Mouse (Mus musculus) splenic B cell, adult 2 months (primary cell): ENCODE results near the gene Pla2g4e.

Source experiments
- DNase-seq: peaks from one replicate; pipeline ENCODE4 v3.0.0-alpha.2; 2011; ENCODE audit warnings: low read depth, low spot score
- H3K27me3 ChIP-seq: 2 replicates; pipeline ENCODE4 v1.6.1; 2012; ENCODE audit warnings: mild to moderate bottlenecking, low read length, moderate library complexity, mixed read lengths; ENCODE audit not compliant: control insufficient read depth, poor library complexity, insufficient read depth, severe bottlenecking
- H3K36me3 ChIP-seq: 2 replicates; pipeline ENCODE4 v1.6.1; 2012; ENCODE audit warnings: mild to moderate bottlenecking, low read length, moderate library complexity, mixed read lengths; ENCODE audit not compliant: control insufficient read depth, poor library complexity, insufficient read depth, severe bottlenecking

Gene Pla2g4e

DNA sequence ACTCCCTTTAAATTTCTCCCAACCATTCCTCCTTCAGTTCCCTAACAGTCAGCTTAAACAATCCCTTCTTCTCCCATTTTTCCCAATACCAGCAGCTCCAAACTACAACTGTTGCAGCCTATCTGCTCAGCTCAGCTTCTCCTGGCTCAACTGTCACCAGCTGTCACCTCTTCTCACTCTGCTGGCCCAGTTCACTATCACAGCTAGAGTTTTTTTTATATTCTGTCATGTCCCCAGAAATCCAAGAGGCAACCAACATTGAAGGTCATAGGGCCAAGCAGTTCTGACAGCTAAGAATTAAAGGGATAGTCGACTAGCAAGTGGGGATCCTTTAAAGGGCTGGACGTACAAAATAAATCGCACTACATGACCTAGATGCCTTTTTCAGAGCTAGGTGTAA, 41.4 kb downstream of the Pla2g4e start:
- DNase-seq, result no peak
- Histone ChIP-seq H3K36me3 (no peaks in the 10 kb centered on the region), H3K27me3 (no peaks in the 10 kb centered on the region)

DNA sequence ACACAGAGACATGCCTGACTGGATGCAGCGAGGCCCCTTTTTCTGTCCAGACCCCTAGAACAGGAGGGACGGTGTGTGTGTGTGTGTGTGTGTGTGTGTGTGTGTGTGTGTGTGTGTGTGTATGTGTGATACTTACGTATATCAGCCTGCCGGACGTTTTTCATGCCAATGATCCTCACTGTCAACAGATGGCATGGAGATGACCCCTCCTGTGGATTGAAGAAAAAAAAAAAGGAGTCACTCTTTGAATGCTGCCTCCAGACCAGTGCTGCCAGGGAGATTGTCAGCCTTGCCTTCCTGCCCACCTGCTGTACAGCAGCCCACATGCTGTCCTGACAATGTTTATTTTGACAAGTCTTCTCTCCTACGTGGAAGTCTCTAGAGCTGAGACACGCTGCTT, 45.1 kb downstream of the Pla2g4e start:
- DNase-seq, result no peak
- Histone ChIP-seq H3K27me3 (no peaks in the 10 kb centered on the region), H3K36me3 (no peaks in the 10 kb centered on the region)

DNA sequence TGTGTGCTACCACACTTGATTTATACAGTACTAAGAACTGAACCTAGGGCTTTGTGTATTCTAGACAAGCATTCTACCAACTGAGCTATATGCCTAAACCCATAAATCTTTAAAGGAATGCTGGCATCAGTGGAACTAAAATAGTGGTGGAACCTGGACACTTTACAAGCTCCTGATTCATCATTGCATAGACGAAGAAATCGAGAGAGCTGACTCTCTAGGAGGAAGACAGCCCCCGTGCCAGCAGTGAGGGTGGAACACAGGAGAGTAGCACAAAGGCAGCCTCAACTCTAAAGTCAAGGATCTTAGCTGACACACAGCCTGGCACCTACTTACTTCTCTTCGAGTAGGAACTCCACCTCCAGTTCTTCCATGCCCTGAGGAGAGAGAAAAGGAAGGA, 57.0 kb downstream of the Pla2g4e start:
- DNase-seq, result no peak
- Histone ChIP-seq H3K27me3 (no peaks in the 10 kb centered on the region), H3K36me3 (no peaks in the 10 kb centered on the region)

DNA sequence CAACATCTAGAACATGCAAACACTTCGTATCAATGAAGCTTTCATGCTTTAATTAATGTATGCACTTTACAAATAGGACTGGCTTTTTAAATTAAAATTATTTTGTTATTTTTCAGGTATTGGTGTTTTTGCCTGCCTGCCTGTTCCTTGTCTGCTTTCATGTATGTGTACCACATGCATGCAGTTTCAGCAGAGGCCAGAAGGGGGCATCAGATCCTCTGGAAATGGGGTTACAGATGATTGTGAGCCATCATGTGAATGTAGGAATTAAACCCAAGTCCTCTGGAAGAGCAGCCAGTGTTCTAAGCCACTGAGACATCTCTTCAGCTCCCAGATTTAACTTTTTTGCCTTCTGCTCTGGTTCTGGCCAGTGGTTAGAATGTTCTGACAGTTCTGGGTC, 57.6 kb downstream of the Pla2g4e start:
- DNase-seq, result no peak
- H3K27me3 ChIP-seq, result no peaks in the 10 kb centered on the region
- H3K36me3 ChIP-seq, result no peaks in the 10 kb centered on the region

DNA sequence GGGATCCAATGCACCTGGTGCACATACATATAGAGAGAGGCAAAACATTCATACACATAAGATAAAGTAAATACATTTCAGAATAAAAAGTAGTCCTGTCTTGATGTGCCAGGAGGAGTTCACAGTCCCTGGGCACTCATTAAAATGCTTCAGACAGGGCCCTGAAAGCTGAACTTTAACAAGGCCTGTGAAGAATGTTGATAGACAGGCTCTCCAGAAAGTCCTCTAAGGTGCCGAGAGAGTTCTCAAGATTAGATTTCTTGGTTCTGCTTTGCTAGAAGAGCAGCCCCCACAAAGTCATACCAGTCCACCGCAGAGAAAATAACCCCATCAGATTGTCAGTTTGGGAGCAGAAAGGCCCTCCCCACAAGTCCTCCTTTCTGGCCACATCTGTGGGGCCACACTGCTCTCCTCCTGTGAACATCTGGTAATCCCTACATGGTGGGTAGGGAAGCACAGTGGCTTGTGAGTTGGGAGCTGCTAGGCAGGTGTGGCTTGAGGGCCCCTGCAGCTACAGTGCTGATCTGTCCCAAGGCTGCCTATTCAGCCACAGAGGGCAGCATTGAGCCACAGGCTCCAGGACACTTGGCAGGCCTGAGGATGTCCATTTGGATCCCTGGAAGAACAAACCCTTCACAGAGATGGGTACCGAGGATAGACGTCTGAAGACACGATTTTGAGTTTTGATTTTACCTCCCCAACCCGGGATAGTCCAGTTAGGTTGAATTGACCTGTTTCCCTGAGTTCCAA, 59.4 kb downstream of the Pla2g4e start:
- no peak for DNase-seq
- no peaks in the 10 kb centered on the region for H3K36me3 ChIP-seq

DNA sequence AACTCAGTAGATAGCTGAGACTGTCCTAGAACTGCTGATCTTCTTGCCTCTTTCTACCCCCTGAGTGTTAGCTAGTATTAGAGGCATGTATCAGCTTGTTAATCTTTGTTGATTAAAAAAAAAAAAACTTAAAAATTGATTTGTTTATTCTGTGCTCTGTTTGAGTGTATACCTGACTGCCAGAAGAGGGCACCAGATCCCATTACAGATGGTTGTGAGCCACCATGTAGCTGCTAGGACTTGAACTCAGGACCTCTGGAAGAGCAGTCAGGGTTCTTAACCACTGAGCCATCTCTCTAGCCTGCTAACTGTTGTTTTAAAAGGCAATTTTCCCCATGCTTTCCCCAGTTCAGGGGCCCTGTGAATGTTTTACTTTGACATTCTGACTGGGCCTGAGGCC, 66.2 kb downstream of the Pla2g4e start:
- no peak for DNase-seq
- Histone ChIP-seq H3K27me3 (no peaks in the 10 kb centered on the region), H3K36me3 (no peaks in the 10 kb centered on the region)

More for the DNA sequence above, 59.4 kb downstream of the Pla2g4e start:
- H3K27me3 ChIP-seq, result no peaks in the 10 kb centered on the region

DNA sequence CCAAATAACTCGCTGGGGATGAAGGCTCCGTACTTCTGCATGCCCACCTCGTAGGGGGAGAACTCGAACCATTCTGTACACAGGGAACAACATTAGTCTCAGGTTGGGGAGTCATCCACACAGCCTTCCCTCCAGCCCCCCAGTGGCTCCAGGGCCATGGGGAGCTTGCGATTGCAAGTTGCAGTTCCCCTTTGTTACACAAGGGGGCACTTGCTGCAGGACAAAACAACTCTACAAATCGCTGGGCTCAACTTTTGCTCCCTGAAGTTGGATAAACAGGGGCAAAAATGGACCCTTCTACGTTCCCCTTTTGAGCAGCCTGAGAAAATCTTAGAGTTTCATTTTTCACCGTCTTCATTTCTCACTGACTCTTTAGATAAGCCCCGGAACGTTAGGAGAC, 71.4 kb downstream of the Pla2g4e start:
- H3K27me3 ChIP-seq, result no peaks in the 10 kb centered on the region
- peak; percentile 73 for DNase-seq
- H3K36me3 ChIP-seq, result no peaks in the 10 kb centered on the region

DNA sequence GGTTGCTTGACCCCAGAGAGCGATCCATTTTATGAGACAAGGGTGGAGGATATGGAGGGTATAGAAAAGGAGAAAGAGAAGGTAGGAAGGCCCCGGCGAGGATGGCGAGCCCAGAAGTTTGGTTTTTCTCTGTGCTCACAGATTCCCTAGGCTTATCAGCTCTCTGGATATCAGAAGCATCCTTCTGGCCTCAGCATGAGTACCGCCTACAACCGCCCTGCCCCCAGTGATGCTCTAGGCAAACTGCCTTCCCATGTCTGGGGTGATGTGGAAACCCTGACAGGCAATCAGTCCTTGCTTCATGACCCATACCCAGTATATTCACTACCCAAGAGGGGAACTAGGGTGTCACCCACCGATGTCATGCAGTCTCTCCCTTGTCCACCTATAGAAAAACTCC, 73.8 kb downstream of the Pla2g4e start:
- H3K36me3 ChIP-seq, result no peaks in the 10 kb centered on the region
- no peak for DNase-seq
- H3K27me3 ChIP-seq, result no peaks in the 10 kb centered on the region

DNA sequence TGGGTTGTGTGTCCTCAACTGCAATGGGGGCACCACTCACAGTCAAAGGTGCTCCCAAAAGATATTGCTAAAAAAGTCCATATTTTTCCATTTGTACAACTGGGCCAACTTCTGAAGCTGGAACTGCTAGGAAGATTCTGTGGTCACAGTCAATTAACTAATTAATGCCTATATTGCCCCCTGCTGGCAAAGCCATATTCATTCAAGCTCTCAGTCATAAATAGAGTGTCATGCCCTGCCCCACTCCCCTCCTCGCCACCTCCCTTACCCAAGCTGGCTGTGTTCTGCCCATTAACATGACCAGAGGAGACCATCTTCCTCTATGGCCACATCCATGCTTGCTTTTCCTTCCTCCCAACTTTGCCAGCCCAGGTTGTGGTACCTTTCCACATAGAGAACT, 74.4 kb downstream of the Pla2g4e start:
- Histone ChIP-seq H3K36me3 (no peaks in the 10 kb centered on the region), H3K27me3 (no peaks in the 10 kb centered on the region)
- DNase-seq, result peak; percentile 75

DNA sequence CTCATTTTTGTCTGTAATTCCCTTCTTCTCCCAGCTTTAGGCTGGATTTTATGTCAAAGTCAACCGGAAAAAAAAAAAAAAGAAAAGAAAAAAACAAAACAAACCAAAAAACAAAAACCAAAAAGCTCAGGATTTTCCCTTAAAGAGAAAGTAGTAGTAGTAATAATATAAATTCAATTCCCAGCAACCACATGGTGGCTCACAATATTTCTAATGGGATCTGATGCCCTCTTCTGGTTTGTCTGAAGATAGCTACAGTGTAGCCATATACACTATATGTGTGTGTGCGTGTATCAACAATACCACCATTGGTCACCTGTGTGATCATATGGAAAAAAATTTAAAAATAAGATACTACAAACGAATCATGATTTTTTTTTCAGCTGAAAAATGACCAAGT, 75.8 kb downstream of the Pla2g4e start:
- Histone ChIP-seq H3K27me3 (no peaks in the 10 kb centered on the region), H3K36me3 (no peaks in the 10 kb centered on the region)
- peak; percentile 41 for DNase-seq

DNA sequence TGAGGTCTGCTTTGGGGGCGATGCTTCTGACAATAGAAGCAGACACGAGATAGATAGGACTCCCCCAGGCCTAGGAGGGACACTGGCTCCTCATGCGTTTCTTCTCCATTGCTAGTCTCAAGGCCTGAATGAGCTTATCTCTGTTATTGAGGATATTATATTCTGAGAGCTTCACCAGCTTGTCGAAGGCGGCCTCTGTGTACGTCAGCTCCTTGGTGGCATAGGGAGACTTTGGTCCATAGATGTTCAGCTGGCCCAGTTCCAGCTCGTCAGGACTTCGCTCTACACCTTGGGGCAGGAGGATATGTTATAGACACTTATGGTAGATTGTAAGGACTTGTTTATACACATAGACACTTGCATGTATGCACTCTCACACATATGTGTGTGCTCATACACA, 77.4 kb downstream of the Pla2g4e start:
- H3K27me3 ChIP-seq, result no peaks in the 10 kb centered on the region
- DNase-seq, result no peak
- H3K36me3 ChIP-seq, result no peaks in the 10 kb centered on the region

DNA sequence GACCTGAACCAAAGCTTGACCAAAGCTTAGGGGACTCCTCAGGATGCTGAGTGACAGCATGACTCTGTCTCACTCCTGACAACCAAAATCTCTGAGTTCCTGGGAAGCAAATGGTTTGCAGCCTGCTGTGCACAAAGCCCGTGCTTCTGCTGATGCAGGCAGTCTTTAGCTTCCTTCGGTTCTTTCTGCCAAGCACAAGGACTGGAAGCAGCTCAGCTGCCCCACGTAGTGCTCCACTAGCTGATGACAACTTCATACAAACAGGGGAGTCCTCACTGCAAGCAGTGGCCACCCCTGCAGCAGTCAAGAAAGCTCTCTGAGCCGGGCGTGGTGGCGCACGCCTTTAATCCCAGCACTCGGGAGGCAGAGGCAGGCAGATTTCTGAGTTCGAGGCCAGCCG, 79.7 kb downstream of the Pla2g4e start:
- no peaks in the 10 kb centered on the region for H3K36me3 ChIP-seq
- no peak for DNase-seq
- H3K27me3 ChIP-seq, result no peaks in the 10 kb centered on the region

DNA sequence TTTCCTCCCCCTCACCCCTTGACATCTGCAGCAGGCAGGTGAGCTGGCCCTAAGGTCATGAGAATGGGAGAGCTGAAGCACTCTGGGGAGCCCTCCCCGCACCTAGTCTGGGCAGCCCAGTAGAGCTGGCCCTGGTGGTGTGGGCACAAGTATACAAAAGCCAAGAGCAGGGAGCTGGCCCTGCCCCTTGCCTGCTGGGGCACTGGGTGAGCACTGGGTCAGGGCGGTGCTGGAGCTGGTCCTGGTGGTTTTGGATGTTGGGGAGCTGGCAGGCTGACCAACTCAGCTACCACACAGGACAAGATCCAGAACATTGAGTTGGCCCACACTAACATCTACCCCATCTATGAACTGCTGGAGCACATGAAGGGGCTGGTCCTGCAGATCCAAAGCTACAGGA, 85.7 kb downstream of the Pla2g4e start:
- DNase-seq, result no peak
- Histone ChIP-seq H3K36me3 (no peaks in the 10 kb centered on the region), H3K27me3 (no peaks in the 10 kb centered on the region)

DNA sequence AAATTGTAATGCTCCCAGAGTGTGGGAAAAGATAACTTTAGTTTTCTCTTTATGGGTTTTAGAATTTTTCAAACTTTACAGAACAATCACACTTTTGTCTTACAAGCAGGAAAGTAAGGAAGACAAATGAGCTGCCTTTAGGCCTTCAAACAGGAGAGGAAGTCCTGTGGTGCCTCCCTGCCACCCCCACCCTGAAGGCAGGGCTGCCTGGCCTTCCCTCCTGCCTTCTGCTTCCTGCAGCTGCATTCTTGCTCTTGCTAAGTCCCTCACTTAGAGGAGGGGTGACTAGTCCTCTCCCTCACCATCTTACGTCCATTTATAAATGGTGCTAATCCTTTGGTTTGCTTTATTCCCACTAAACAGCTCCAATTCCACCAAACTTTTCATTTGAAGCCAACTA, 86.3 kb downstream of the Pla2g4e start:
- no peaks in the 10 kb centered on the region for H3K36me3 ChIP-seq
- H3K27me3 ChIP-seq, result no peaks in the 10 kb centered on the region
- DNase-seq, result no peak

DNA sequence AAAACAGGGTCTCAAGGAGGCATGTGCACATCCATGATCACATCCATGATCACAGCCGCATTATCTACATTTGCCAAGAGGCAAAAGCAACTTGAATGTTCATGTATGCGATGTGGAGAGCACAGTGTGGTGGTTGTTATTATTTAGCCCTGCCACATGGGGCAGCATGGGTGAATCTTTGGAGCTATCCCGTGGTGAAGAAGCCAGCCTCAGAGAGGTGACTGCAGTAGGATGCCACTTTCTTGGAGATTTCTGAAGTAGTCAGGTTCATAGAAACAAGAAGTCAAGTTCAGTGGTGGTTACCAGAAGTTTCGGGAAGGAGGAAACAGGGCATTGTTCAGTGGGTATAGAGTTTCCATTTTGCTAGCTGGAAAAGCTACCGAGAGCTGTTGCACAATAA, 87.1 kb downstream of the Pla2g4e start:
- peak; percentile 61 for DNase-seq
- Histone ChIP-seq H3K27me3 (no peaks in the 10 kb centered on the region), H3K36me3 (no peaks in the 10 kb centered on the region)

DNA sequence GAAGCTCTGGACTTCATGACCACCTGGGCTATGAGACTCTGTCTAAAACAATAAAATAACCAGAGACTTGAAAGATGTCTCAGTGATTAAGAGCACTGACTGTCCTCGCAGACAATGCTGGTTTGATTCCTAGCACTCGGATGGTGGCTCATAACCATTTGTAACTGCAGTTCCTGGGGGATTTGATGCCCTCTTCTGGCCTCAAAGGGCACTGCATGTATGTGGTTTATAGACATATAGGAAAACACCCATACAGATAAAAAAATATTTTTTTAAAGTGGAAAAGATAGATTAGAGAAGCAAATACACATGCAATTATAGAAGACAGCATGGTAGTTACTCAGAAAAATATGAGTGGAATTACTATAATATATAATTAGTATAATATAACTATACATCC, 87.5 kb downstream of the Pla2g4e start:
- H3K27me3 ChIP-seq, result no peaks in the 10 kb centered on the region
- DNase-seq, result peak; percentile 50

More for the DNA sequence above, 87.5 kb downstream of the Pla2g4e start:
- no peaks in the 10 kb centered on the region for H3K36me3 ChIP-seq
